Mouse (Mus musculus) CH12.LX (cell line): Measurements from ENCODE around the gene Sptbn1. TPM values are rescaled to one million over a fixed set of nuclear protein-coding genes. Genes with fewer than 3 reads are reported as not detected.

Experiments
- DNase-seq: peaks from one replicate; pipeline ENCODE4 v3.0.0-alpha.2; 2013; ENCODE audit errors: extremely low read depth
- H3K27ac ChIP-seq: 2 replicates; pipeline ENCODE4 v1.5.1; 2012; ENCODE audit warnings: low read depth, mild to moderate bottlenecking, control low read depth, moderate library complexity; ENCODE audit not compliant: insufficient read depth
- H3K27me3 ChIP-seq: replicated peaks from 2 replicates; pipeline ENCODE3; 2012; ENCODE audit warnings: inconsistent platforms
- H3K36me3 ChIP-seq, 2 experiments: replicated peaks in 1 of 2; 2 replicates each; pipeline versions ENCODE3 to v1.6.1; 2012; ENCODE audit warnings: inconsistent platforms in 1 of 2, low read length in 1 of 2, mild to moderate bottlenecking in 1 of 2, mixed read lengths in 1 of 2, moderate library complexity in 1 of 2; ENCODE audit not compliant: control insufficient read depth in 1 of 2, insufficient read depth in 1 of 2
- H3K4me1 ChIP-seq, 2 experiments: 2 replicates each; pipeline ENCODE4 v1.6.1; 2012; ENCODE audit warnings: inconsistent platforms in 1 of 2, moderate library complexity in 1 of 2; ENCODE audit not compliant: insufficient read depth in 2 of 2, control insufficient read depth in 1 of 2
- H3K4me2 ChIP-seq: 2 replicates; pipeline ENCODE4 v1.6.1; 2012; ENCODE audit warnings: low read depth, mild to moderate bottlenecking, control low read depth; ENCODE audit not compliant: poor library complexity, insufficient read depth, severe bottlenecking
- H3K4me3 ChIP-seq, 3 experiments: fragments of 150-350 bp in 1 of 3; sonication (generic) in 1 of 3; replicated peaks in 1 of 3; 2 replicates each; pipeline versions ENCODE3 to v1.5.1; 2011 to 2012; ENCODE audit warnings: low read depth in 2 of 3, low read length in 2 of 3, mild to moderate bottlenecking in 2 of 3, moderate library complexity in 2 of 3, control low read depth in 1 of 3, improper control_type of control experiment in 1 of 3, inconsistent platforms in 1 of 3, mixed read lengths in 1 of 3; ENCODE audit not compliant: poor library complexity in 1 of 3
- H3K79me2 ChIP-seq: replicated peaks from 2 replicates; pipeline ENCODE4 v1.6.1; 2012; ENCODE audit warnings: mild to moderate bottlenecking, moderate library complexity; ENCODE audit not compliant: control insufficient read depth, poor library complexity, insufficient read depth, severe bottlenecking; ENCODE audit errors: extremely low read depth
- H3K9ac ChIP-seq: 2 replicates; pipeline ENCODE4 v1.6.1; 2012; ENCODE audit warnings: low read depth, mild to moderate bottlenecking, control low read depth, moderate library complexity; ENCODE audit not compliant: insufficient read depth
- H3K9me3 ChIP-seq: replicated peaks from 2 replicates; pipeline ENCODE3; 2012; ENCODE audit warnings: low read length, inconsistent platforms, mixed read lengths
- EP300 ChIP-seq: IDR thresholded peaks from 2 replicates; pipeline ENCODE4 v1.6.1; 2011; ENCODE audit warnings: low read length, improper control_type of control experiment
- IRF4 ChIP-seq: IDR thresholded peaks from 2 replicates; pipeline ENCODE4 v1.6.1; 2014; ENCODE audit warnings: low read depth, mild to moderate bottlenecking, inconsistent platforms, low read length, improper control_type of control experiment
- KAT2A ChIP-seq: IDR thresholded peaks from 2 replicates; pipeline ENCODE4 v1.6.1; 2012; ENCODE audit warnings: low read length, improper control_type of control experiment, inconsistent platforms; ENCODE audit not compliant: insufficient replicate concordance
- MAFK ChIP-seq: IDR thresholded peaks from 2 replicates; pipeline ENCODE4 v1.6.1; 2011; ENCODE audit warnings: low read length, improper control_type of control experiment; ENCODE audit not compliant: insufficient replicate concordance
- MAZ ChIP-seq: IDR thresholded peaks from 2 replicates; pipeline ENCODE4 v1.6.1; 2012; ENCODE audit warnings: low read depth, mild to moderate bottlenecking, inconsistent platforms, low read length, improper control_type of control experiment, moderate library complexity
- MYC ChIP-seq: IDR thresholded peaks from 2 replicates; pipeline ENCODE4 v1.6.1; 2011; ENCODE audit warnings: low read depth, mild to moderate bottlenecking, improper control_type of control experiment, low read length
- PAX5 ChIP-seq: IDR thresholded peaks from 2 replicates; pipeline ENCODE4 v1.6.1; 2012; ENCODE audit warnings: low read length, inconsistent platforms, mixed read lengths
- SIN3A ChIP-seq: IDR thresholded peaks from 2 replicates; pipeline ENCODE4 v1.6.1; 2012; ENCODE audit warnings: low read length, improper control_type of control experiment, inconsistent platforms
- ZKSCAN1 ChIP-seq: IDR thresholded peaks from 2 replicates; pipeline ENCODE4 v1.6.1; 2012; ENCODE audit warnings: low read depth, inconsistent platforms, low read length, improper control_type of control experiment, borderline replicate concordance
- ZMIZ1 ChIP-seq: IDR thresholded peaks from 2 replicates; pipeline ENCODE4 v1.6.1; 2012; ENCODE audit warnings: low read depth, mild to moderate bottlenecking, inconsistent platforms, low read length, improper control_type of control experiment
- dilution Hi-C: fragments of 300-500 bp; cut with MboI; formaldehyde crosslinking; loops from 2 replicates; pipeline ENCODE4 v1.14.3; 2020; ENCODE audit warnings: low sequenced_read_pairs; ENCODE audit not compliant: extremely low pct_unique_long_range_greater_than_20kb, extremely low pct_ligation_motif_present
- in situ Hi-C: fragments of 300-500 bp; cut with MboI; formaldehyde crosslinking; loops from 3 replicates; pipeline ENCODE4 v1.14.3; 2019; ENCODE audit warnings: low sequenced_read_pairs, low pct_ligation_motif_present, low pct_unique_long_range_greater_than_20kb, mixed read lengths
- polyA plus RNA-seq: library from polyadenylated mRNA; unstranded; fragments of >175 nt; gene quantifications from 2 replicates; pipeline ENCODE4 v1.2.1, GENCODE M21; 2012; ENCODE audit warnings: low read depth; ENCODE audit not compliant: insufficient read length
- total RNA-seq, 2 experiments: library from RNA; depleted of rRNA; stranded (reverse); fragments of 300-350 nt in 1 of 2; fragments of >200 nt in 1 of 2; gene quantifications; 2 replicates each; pipeline ENCODE4 v1.2.3; 2012 to 2014

Sptbn1 gene
- total and polyA plus RNA-seq, 3 experiments: 38.2 to 54.7 (median 43.7) TPM

GRCm38 (mm10) chr11:30175623-30176022, 92.4 kb downstream of the Sptbn1 start:
- DNase-seq: no peak
- H3K9ac ChIP-seq: no peak overlapping the region
- dilution Hi-C loops: no loop called here
- H3K9me3 ChIP-seq: no peaks in the 10 kb centered on the region
- no peaks in the 10 kb centered on the region for H3K27me3 ChIP-seq
- H3K27ac ChIP-seq: no peak overlapping the region
- in situ Hi-C loops: no loop called here
- TF ChIP-seq IRF4 (no peak), KAT2A (no peak), EP300 (no peak), SIN3A (no peak), ZKSCAN1 (no peak), ZMIZ1 (no peak)
- no peak overlapping the region for H3K4me2 ChIP-seq
- peaks cover 0 to 25% of the 10 kb centered on the region in 2 experiments; a peak in 2 of 4 replicates for H3K4me1 ChIP-seq
- no peak overlapping the region for H3K4me3 ChIP-seq
- H3K36me3 ChIP-seq: peaks cover 0 to 28% of the 10 kb centered on the region in 2 experiments
- H3K79me2 ChIP-seq: peaks cover 10% of the 10 kb centered on the region

GRCm38 (mm10) chr11:30171586-30172178, 96.3 kb downstream of the Sptbn1 start:
- Histone ChIP-seq H3K4me1 (peaks cover 0 to 22% of the 10 kb centered on the region in 2 experiments; a peak in 2 of 4 replicates), H3K27ac (no peak overlapping the region), H3K36me3 (peaks cover 0 to 28% of the 10 kb centered on the region in 2 experiments), H3K4me2 (no peak overlapping the region), H3K4me3 (no peak overlapping the region), H3K9me3 (no peaks in the 10 kb centered on the region), H3K9ac (no peak overlapping the region), H3K27me3 (no peaks in the 10 kb centered on the region), H3K79me2 (no peaks in the 10 kb centered on the region)
- no peak for DNase-seq
- dilution Hi-C loops (no loop called here), in situ Hi-C loops (no loop called here)
- TF ChIP-seq PAX5 (no peak), MAZ (no peak), IRF4 (no peak), MAFK (no peak), MYC (no peak)

DNA sequence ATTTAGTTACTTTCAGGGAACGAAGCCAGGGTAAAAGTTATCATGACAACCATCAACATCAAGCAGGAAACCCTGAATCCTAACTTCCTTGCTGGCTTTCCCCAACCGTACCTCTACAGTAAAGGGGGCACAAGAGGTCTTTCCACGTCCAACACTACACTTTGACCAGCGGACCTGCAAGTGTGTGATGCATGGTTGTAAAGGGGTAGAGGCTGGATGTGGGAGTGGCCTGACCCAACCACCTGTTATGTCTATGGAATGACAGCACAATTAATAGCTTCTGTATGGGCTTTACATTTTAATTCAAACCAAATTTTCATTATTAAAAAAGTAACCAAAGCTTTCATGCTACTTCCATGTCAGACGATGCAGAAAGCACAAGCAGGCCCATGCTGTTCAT, 96.8 kb downstream of the Sptbn1 start:
- Histone ChIP-seq H3K27ac (no peak overlapping the region), H3K9ac (no peak overlapping the region), H3K36me3 (peaks cover 0 to 24% of the 10 kb centered on the region in 2 experiments), H3K4me2 (no peak overlapping the region), H3K4me3 (no peak overlapping the region), H3K79me2 (no peaks in the 10 kb centered on the region), H3K9me3 (no peaks in the 10 kb centered on the region), H3K4me1 (peaks cover 0 to 22% of the 10 kb centered on the region in 2 experiments; a peak in 2 of 4 replicates), H3K27me3 (no peaks in the 10 kb centered on the region)
- in situ Hi-C loops (no loop called here), dilution Hi-C loops (no loop called here)
- no peak for DNase-seq
- no peak for TF ChIP-seq MAFK
- TF ChIP-seq, all 38 proteins: peak for 0
